Mouse (Mus musculus) neural tube, embryonic 13.5 days (tissue): ENCODE data around the gene Tenm2. TPM values are rescaled to one million over a fixed set of nuclear protein-coding genes. Genes with fewer than 3 reads are reported as not detected.

Source experiments
- ATAC-seq: fragments of 200-750 bp; cut with Nextera tagmentation; 2 replicates; pipeline ENCODE4 v1.8.0; 2017; ENCODE audit warnings: low read depth, mild to moderate bottlenecking, moderate TSS enrichment, moderate library complexity
- H3K27ac ChIP-seq: fragments of 300-500 bp; sonication (generic); replicated peaks from 2 replicates; pipeline ENCODE4 v1.5.1; 2015; ENCODE audit warnings: moderate library complexity, mild to moderate bottlenecking, inconsistent platforms
- H3K27me3 ChIP-seq: fragments of 300-500 bp; sonication (generic); 2 replicates; pipeline ENCODE4 v1.6.1; 2015; ENCODE audit warnings: mild to moderate bottlenecking, inconsistent platforms
- H3K36me3 ChIP-seq: fragments of 300-500 bp; sonication (generic); 2 replicates; pipeline ENCODE4 v1.6.1; 2015; ENCODE audit warnings: mild to moderate bottlenecking, inconsistent platforms
- H3K4me1 ChIP-seq: fragments of 300-500 bp; sonication (generic); replicated peaks from 2 replicates; pipeline ENCODE4 v1.6.1; 2015; ENCODE audit warnings: inconsistent platforms
- H3K4me2 ChIP-seq: fragments of 300-500 bp; sonication (generic); 2 replicates; pipeline ENCODE4 v1.6.1; 2015; ENCODE audit warnings: inconsistent platforms, mild to moderate bottlenecking, moderate library complexity
- H3K4me3 ChIP-seq: fragments of 300-500 bp; sonication (generic); 2 replicates; pipeline ENCODE4 v1.5.1; 2015; ENCODE audit warnings: mild to moderate bottlenecking, inconsistent platforms
- H3K9ac ChIP-seq: fragments of 300-500 bp; sonication (generic); 2 replicates; pipeline ENCODE4 v1.6.1; 2015; ENCODE audit warnings: moderate library complexity, mild to moderate bottlenecking, inconsistent platforms
- H3K9me3 ChIP-seq: fragments of 300-500 bp; sonication (generic); 2 replicates; pipeline ENCODE4 v1.6.1; 2016; ENCODE audit warnings: inconsistent platforms
- WGBS: fragments of 180-500 bp; shearing (Covaris S2); methylation state at CpG from one replicate; pipeline ENCODE4 v1.1.7; 2015; 5-methylcytosine and 5-hydroxymethylcytosine counted together
- polyA plus RNA-seq: library from polyadenylated mRNA; unstranded; fragments of >200 nt; fragmentation: Nextera tagmentation; extraction: Ambion mirVana; gene quantifications from 2 replicates; pipeline ENCODE4 v1.2.1, GENCODE M21; 2015

Tenm2 gene
- polyA plus RNA-seq, 1 experiment from 2014 or later: 14.2 TPM

DNA sequence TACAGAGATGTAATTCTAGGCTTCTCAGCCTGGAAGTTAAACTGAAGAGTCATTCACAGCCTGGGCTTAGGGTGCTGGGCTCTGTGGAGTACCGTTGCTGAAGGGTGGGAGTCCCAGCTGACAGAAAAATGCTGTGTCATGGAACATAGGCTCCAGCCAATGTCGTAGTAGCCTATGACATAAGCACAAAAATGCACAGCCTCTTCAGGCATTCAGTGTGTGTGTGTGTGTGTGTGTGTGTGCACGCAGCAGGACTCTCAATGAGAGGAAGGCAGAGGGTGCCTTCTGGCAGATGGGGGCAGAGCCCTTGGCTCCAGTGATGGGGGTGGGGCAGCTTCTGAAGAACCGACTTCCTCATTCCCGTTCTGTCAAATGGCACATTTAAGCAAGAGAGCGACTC lies 1083.5 kb downstream of the Tenm2 start:
- Histone ChIP-seq H3K4me1 (peaks cover 24% of the 10 kb centered on the region), H3K27ac (no peak overlapping the region; the same call in 1 of the 2 replicates), H3K27me3 (peaks cover 5% of the 10 kb centered on the region; the same call in 1 of the 2 replicates), H3K4me3 (no peak overlapping the region), H3K4me2 (no peak overlapping the region), H3K9ac (no peak overlapping the region), H3K36me3 (no peaks in the 10 kb centered on the region), H3K9me3 (no peaks in the 10 kb centered on the region)
- WGBS: 16% methylated on average over 6 of the region's 6 CpGs
- ATAC-seq: peak; percentile 62; the same call in 1 of the 2 replicates

- no peaks in the 10 kb centered on the region for H3K9me3 ChIP-seq
- no peak overlapping the region for H3K4me3 ChIP-seq
- peaks cover 5% of the 10 kb centered on the region; the same call in 1 of the 2 replicates for H3K27me3 ChIP-seq
- H3K4me2 ChIP-seq: no peak overlapping the region
- H3K36me3 ChIP-seq: no peaks in the 10 kb centered on the region
- no peak overlapping the region for H3K27ac ChIP-seq
- peaks cover 24% of the 10 kb centered on the region for H3K4me1 ChIP-seq
- ATAC-seq: no peak
- H3K9ac ChIP-seq: no peak overlapping the region
- 77% methylated on average over 3 of the region's 3 CpGs for WGBS
Observed at GRCm38 (mm10) chr11:36149092-36149491, 1086.7 kb downstream of the Tenm2 start.

DNA sequence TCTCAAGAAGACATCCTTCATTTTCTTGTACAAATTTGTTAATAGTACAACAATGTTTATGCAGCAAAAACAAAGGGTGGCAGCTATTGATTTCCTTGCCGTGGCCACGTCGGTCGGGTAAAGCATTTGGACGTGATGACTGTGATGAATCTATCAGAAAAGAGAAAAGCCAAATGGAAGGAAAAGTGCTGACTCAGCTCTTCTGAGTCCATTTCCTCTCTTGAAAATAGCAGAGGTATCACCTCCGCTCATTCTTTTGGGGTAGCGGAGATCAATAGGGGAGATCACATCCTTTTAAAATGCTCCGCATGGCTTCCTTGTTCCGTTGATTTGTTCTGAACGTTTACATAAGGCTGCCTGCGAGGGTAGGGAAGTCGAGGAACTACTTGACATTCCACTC lies 1090.7 kb downstream of the Tenm2 start:
- Histone ChIP-seq H3K4me3 (no peak overlapping the region), H3K27ac (no peak overlapping the region), H3K36me3 (no peaks in the 10 kb centered on the region), H3K9me3 (no peaks in the 10 kb centered on the region), H3K9ac (no peak overlapping the region), H3K27me3 (peaks cover 5% of the 10 kb centered on the region; the same call in 1 of the 2 replicates), H3K4me1 (peaks cover 8% of the 10 kb centered on the region; the same call in 1 of the 2 replicates), H3K4me2 (no peak overlapping the region)
- ATAC-seq: no peak
- 71% methylated on average over 12 of the region's 12 CpGs for WGBS

- H3K9ac ChIP-seq: no peak overlapping the region
- 69% methylated on average over 10 of the region's 10 CpGs for WGBS
- no peaks in the 10 kb centered on the region for H3K36me3 ChIP-seq
- no peak overlapping the region for H3K27ac ChIP-seq
- no peak overlapping the region for H3K4me3 ChIP-seq
- no peaks in the 10 kb centered on the region for H3K9me3 ChIP-seq
- peaks cover 31% of the 10 kb centered on the region for H3K4me1 ChIP-seq
- H3K27me3 ChIP-seq: no peaks in the 10 kb centered on the region
- ATAC-seq: no peak
- no peak overlapping the region for H3K4me2 ChIP-seq
Observed at GRCm38 (mm10) chr11:36140411-36140810, 1095.4 kb downstream of the Tenm2 start.

GRCm38 (mm10) chr11:36139521-36139920 lies 1096.2 kb downstream of the Tenm2 start:
- no peaks in the 10 kb centered on the region for H3K27me3 ChIP-seq
- no peak overlapping the region for H3K4me3 ChIP-seq
- no peak overlapping the region for H3K9ac ChIP-seq
- no peaks in the 10 kb centered on the region for H3K9me3 ChIP-seq
- no peak overlapping the region for H3K27ac ChIP-seq
- peaks cover 31% of the 10 kb centered on the region for H3K4me1 ChIP-seq
- no peak for ATAC-seq
- H3K4me2 ChIP-seq: no peak overlapping the region
- H3K36me3 ChIP-seq: no peaks in the 10 kb centered on the region
- WGBS: 55% methylated on average over 16 of the region's 16 CpGs

DNA sequence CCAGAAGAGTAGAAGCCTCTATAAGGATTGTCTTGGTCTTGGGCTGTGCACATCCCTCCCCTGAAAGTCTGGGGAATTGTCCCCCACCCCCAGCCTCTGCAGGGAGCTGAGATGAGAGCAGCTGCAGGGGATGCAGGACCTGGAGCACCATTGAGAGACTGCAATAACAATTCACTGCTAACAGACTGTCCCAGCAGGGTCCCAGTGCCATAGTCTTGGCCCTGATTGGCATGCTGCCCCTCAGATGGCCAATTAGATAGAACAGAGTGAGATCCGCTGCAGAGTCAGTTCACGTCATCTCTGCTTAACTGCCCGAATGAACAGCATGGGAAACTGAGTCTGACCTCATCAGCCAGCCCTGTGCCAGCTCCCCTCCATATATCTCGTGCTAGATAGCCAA lies 1097.9 kb downstream of the Tenm2 start:
- no peak overlapping the region for H3K4me3 ChIP-seq
- H3K27ac ChIP-seq: no peak overlapping the region
- ATAC-seq: peak; percentile 45; the same call in 1 of the 2 replicates
- WGBS: 31% methylated on average over 4 of the region's 4 CpGs
- no peak overlapping the region for H3K4me2 ChIP-seq
- no peak overlapping the region for H3K9ac ChIP-seq
- H3K27me3 ChIP-seq: no peaks in the 10 kb centered on the region
- H3K36me3 ChIP-seq: no peaks in the 10 kb centered on the region
- H3K9me3 ChIP-seq: no peaks in the 10 kb centered on the region
- H3K4me1 ChIP-seq: peaks cover 31% of the 10 kb centered on the region

DNA sequence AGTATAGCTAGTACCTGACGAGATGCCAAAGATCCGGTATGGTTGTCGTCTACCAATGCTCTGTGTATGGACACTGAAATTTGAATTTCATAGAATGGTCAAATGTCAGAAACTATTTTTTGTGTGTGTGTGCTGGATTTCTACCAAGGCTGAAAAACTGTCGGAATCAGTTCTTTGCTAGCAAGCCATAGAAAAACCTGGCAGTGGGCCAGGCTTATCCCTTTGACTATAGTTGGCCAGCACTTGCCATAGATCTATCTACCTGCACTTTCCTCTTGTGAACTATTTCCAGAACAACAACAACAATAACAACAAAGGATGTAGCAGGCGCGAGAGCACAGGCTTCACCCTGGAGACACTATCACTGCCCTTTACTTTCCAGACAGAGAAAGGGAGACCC lies 1098.5 kb downstream of the Tenm2 start:
- no peak for ATAC-seq
- Histone ChIP-seq H3K9ac (no peak overlapping the region), H3K36me3 (no peaks in the 10 kb centered on the region), H3K9me3 (no peaks in the 10 kb centered on the region), H3K4me3 (no peak overlapping the region), H3K27me3 (no peaks in the 10 kb centered on the region), H3K4me2 (no peak overlapping the region), H3K4me1 (peaks cover 31% of the 10 kb centered on the region), H3K27ac (no peak overlapping the region)
- WGBS: 65% methylated on average over 6 of the region's 6 CpGs

DNA sequence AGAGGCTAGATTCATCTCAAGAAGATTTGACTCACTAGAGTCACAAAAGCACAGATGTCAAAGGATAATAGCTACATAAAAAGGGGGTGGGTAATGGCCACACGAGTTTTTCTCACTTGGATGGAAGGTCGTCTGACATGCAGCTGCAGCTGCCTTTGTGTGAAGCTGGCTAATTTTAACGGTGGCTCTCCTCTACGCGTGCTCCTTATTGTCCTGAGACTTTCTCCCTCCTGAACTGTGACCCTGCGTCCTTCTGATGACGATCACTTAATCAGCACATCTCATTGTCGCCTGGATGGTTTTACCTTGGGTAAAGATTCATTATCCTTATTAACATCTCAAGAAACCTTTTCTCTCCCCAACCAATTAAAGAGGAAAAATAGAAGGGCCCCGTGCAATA lies 1101.1 kb downstream of the Tenm2 start:
- H3K9me3 ChIP-seq: no peaks in the 10 kb centered on the region
- no peaks in the 10 kb centered on the region for H3K36me3 ChIP-seq
- H3K4me3 ChIP-seq: no peak overlapping the region
- WGBS: 9% methylated on average over 9 of the region's 9 CpGs
- no peak for ATAC-seq
- H3K4me2 ChIP-seq: no peak overlapping the region
- no peak overlapping the region for H3K27ac ChIP-seq
- peaks cover 19% of the 10 kb centered on the region for H3K4me1 ChIP-seq
- no peaks in the 10 kb centered on the region for H3K27me3 ChIP-seq
- H3K9ac ChIP-seq: no peak overlapping the region

- H3K36me3 ChIP-seq: no peaks in the 10 kb centered on the region
- no peaks in the 10 kb centered on the region for H3K27me3 ChIP-seq
- no peaks in the 10 kb centered on the region for H3K9me3 ChIP-seq
- peaks cover 25% of the 10 kb centered on the region for H3K4me1 ChIP-seq
- no peak overlapping the region for H3K4me3 ChIP-seq
- no peak overlapping the region for H3K9ac ChIP-seq
- ATAC-seq: no peak
- WGBS: 46% methylated on average over 2 of the region's 2 CpGs
- H3K27ac ChIP-seq: no peak overlapping the region
- no peak overlapping the region for H3K4me2 ChIP-seq
Observed at GRCm38 (mm10) chr11:36123275-36123674, 1112.5 kb downstream of the Tenm2 start.

GRCm38 (mm10) chr11:36121410-36121929 lies 1114.3 kb downstream of the Tenm2 start:
- no peaks in the 10 kb centered on the region for H3K27me3 ChIP-seq
- 24% methylated on average over 8 of the region's 8 CpGs for WGBS

DNA sequence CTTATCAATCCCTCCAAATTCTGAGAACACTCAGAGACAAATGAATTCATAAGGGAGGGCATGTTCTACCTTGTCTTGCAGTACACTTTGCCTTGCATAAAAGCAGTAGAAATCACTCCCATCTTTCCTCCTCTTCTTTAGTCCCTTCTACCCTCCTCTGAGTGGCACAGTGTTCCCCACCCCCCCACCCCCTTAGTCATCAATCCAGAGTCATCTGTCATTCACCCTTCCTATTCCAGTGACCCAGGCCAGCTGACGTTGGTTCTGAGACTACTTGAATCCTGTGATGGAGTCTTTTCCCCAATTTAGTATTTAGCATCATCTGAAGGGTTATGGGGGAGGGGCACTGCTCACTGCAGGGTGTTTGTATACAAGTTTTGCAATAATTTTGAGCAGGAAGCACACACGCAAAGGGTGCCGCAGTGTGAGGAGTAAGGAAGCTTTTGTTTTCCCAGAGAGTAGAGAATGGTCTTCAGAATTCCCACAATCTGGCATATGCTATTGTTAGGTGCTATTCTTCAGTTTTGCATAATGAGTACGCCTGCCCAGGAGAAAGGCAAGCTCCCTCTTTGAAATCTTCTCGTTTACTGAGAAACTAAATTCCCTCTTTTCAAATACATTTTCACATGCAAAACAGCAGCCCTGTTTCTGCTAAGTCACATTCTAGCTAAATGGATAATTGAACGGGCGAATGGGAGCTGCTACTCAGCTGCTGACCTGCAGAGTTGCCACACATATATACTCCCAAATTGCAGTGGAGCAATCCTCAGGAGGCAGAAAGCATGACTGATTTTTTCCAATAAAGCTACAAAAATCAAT lies 1115.0 kb downstream of the Tenm2 start:
- Histone ChIP-seq H3K4me1 (peaks cover 26% of the 10 kb centered on the region), H3K9ac (no peak overlapping the region), H3K9me3 (no peaks in the 10 kb centered on the region), H3K36me3 (no peaks in the 10 kb centered on the region), H3K27ac (peak overlapping the region; percentile 61), H3K4me2 (no peak overlapping the region), H3K27me3 (no peaks in the 10 kb centered on the region), H3K4me3 (no peak overlapping the region)
- ATAC-seq: 0 out of 2 replicates have a peak, but pooled peaks have one; percentile 38
- 16% methylated on average over 7 of the region's 7 CpGs for WGBS

More at GRCm38 (mm10) chr11:36121410-36121929, 1114.3 kb downstream of the Tenm2 start:
- Histone ChIP-seq H3K9ac (no peak overlapping the region), H3K4me1 (peaks cover 25% of the 10 kb centered on the region), H3K4me3 (no peak overlapping the region), H3K27ac (peak overlapping the region; percentile 61), H3K36me3 (no peaks in the 10 kb centered on the region), H3K4me2 (no peak overlapping the region), H3K9me3 (no peaks in the 10 kb centered on the region)
- ATAC-seq: peak; percentile 55; the same call in 1 of the 2 replicates

GRCm38 (mm10) chr11:36113326-36113725 lies 1122.4 kb downstream of the Tenm2 start:
- H3K4me1 ChIP-seq: peaks cover 32% of the 10 kb centered on the region
- no peaks in the 10 kb centered on the region for H3K9me3 ChIP-seq
- no peak for ATAC-seq
- H3K4me2 ChIP-seq: no peak overlapping the region
- no peaks in the 10 kb centered on the region; the same call in 1 of the 2 replicates for H3K27me3 ChIP-seq
- WGBS: 87% methylated on average over 12 of the region's 12 CpGs
- H3K9ac ChIP-seq: no peak overlapping the region
- no peaks in the 10 kb centered on the region for H3K36me3 ChIP-seq
- no peak overlapping the region for H3K27ac ChIP-seq
- no peak overlapping the region for H3K4me3 ChIP-seq
